8 mouse cellular contexts compared by ENCODE assay signal in the genomic region with DNA sequence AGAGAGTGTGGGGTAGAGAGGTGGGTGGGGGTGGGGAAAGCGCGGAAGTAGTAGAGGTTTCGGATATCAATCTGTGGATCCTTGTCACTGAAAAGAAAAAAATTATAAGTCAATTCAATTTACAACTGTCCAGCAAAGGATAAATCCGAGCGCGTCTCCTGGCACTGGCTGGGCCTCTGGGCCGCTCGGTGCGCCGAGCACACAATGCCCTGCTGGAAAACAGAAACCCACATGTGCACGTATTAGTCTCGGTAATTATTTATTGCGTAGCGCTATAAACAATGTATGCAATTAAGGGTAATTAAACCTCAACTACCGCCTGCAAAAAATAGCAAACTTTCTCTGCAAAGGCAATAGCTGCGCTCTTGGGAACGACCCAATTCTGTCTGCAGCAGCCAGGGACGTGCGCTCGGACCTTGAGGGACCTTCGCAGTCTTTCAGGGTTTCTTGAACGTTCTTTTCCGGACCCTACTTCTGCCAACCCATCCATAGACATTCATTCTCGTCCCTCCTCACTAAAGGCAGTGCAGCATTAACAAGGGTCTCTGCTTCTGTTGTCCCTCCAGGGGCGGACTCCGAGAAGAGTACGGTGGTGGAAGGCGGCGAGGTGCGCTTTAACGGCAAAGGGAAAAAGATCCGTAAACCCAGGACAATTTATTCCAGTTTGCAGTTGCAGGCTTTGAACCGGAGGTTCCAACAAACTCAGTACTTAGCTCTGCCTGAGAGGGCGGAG. TPM values are rescaled to one million over a fixed set of nuclear protein-coding genes. Genes with fewer than 3 reads are reported as not detected.
DNase-seq lines count a peak whose midpoint lies in the region; ATAC-seq and TF ChIP-seq lines count a peak whose summit lies in the region.

No protein-coding gene starts in this region.

- H3K9ac ChIP-seq in heart, embryonic 11.5 days (ENCODE audit: low read depth, low read length): no peak overlapping the region
- no peak overlapping the region for H3K9ac ChIP-seq in ES-Bruce4 (ENCODE audit: low read depth, poor library complexity, severe bottlenecking)
- peak overlapping the region; percentile 76 for H3K9ac ChIP-seq in forebrain, embryonic 11.5 days (ENCODE audit: low read length)
- H3K9ac ChIP-seq in liver, embryonic 12.5 days: no peak overlapping the region

- ATAC-seq in heart, embryonic 11.5 days (replicated peaks; ENCODE audit: insufficient number of reproducible peaks, low FRiP score, low TSS enrichment): no peak
- ATAC-seq in forebrain, embryonic 11.5 days (replicated peaks; ENCODE audit: low FRiP score): no peak
- ATAC-seq in liver, embryonic 12.5 days: no peak

- WGBS in heart, embryonic 11.5 days (ENCODE audit: insufficient replicate concordance): 2% methylated on average over 34 of the region's 34 CpGs
- WGBS in forebrain, embryonic 11.5 days: under 1% methylated on average over 34 of the region's 34 CpGs
- WGBS in liver, embryonic 12.5 days (ENCODE audit: insufficient replicate concordance): 2% methylated on average over 34 of the region's 34 CpGs

- no peak overlapping the region for H3K27ac ChIP-seq in heart, embryonic 11.5 days (ENCODE audit: low read depth, low read length)
- no peak overlapping the region for H3K27ac ChIP-seq in ES-Bruce4 (ENCODE audit: insufficient read depth, low read length)
- H3K27ac ChIP-seq in forebrain, embryonic 11.5 days (ENCODE audit: low read depth, low read length): peak overlapping the region; percentile 87
- no peak overlapping the region for H3K27ac ChIP-seq in liver, embryonic 12.5 days

- peak overlapping the region; percentile 55 for H3K4me3 ChIP-seq in heart, embryonic 11.5 days (ENCODE audit: low read depth, low read length)
- peak overlapping the region; percentile 79 for H3K4me3 ChIP-seq in ES-Bruce4 (ENCODE audit: low read depth, low read length)
- H3K4me3 ChIP-seq in forebrain, embryonic 11.5 days (ENCODE audit: low read depth, low read length): peak overlapping the region; percentile 48
- peak overlapping the region; percentile 60 for H3K4me3 ChIP-seq in liver, embryonic 12.5 days

- no peak for TF ChIP-seq POLR2A in ES-Bruce4 (IDR thresholded peaks at IDR 0.05; ENCODE audit: insufficient read depth, low read length)

- H3K36me3 ChIP-seq in heart, embryonic 11.5 days (ENCODE audit: control insufficient read depth, insufficient read depth, low read length): no peaks in the 10 kb centered on the region
- no peaks in the 10 kb centered on the region for H3K36me3 ChIP-seq in ES-Bruce4 (ENCODE audit: control insufficient read depth, insufficient read depth, low read length, poor library complexity, severe bottlenecking)
- H3K36me3 ChIP-seq in forebrain, embryonic 11.5 days (ENCODE audit: control insufficient read depth, insufficient read depth, low read length): no peaks in the 10 kb centered on the region
- no peaks in the 10 kb centered on the region for H3K36me3 ChIP-seq in liver, embryonic 12.5 days

- TF ChIP-seq CTCF in ES-Bruce4 (IDR thresholded peaks at IDR 0.05; ENCODE audit: low read depth, low read length): no peak

- DNase-seq in heart, postnatal 4 days: no peak
- no peak for DNase-seq in forebrain, embryonic 11.5 days (ENCODE audit: low spot score)
- no peak for DNase-seq in adrenal gland, adult 18-20 months (ENCODE audit: low spot score in 2 of 2)
- DNase-seq in frontal cortex, postnatal 36 days (ENCODE audit: low spot score in 2 of 2): no peak
- no peak for DNase-seq in left cerebral cortex, adult 9 months (ENCODE audit: low spot score in 2 of 2)

- H3K4me1 ChIP-seq in heart, embryonic 11.5 days (ENCODE audit: control insufficient read depth, insufficient read depth, low read length): peaks cover 16% of the 10 kb centered on the region
- no peaks in the 10 kb centered on the region for H3K4me1 ChIP-seq in ES-Bruce4 (ENCODE audit: control insufficient read depth, insufficient read depth, low read length)
- peaks cover 10% of the 10 kb centered on the region; the same call in 1 of the 2 replicates for H3K4me1 ChIP-seq in forebrain, embryonic 11.5 days (replicated peaks; ENCODE audit: control insufficient read depth, insufficient read depth, low read length)
- peaks cover 35% of the 10 kb centered on the region for H3K4me1 ChIP-seq in liver, embryonic 12.5 days

- no peak for TF ChIP-seq EP300 in ES-Bruce4 (IDR thresholded peaks at IDR 0.05; ENCODE audit: insufficient read depth, low read depth, low read length)

- H3K9me3 ChIP-seq in heart, embryonic 11.5 days (replicated peaks; ENCODE audit: control insufficient read depth, low read length): no peaks in the 10 kb centered on the region
- no peaks in the 10 kb centered on the region for H3K9me3 ChIP-seq in ES-Bruce4 (replicated peaks; ENCODE audit: control insufficient read depth, insufficient read depth, low read length, poor library complexity, severe bottlenecking)
- H3K9me3 ChIP-seq in forebrain, embryonic 11.5 days (ENCODE audit: control insufficient read depth, low read length): no peaks in the 10 kb centered on the region
- H3K9me3 ChIP-seq in liver, embryonic 12.5 days (replicated peaks): no peaks in the 10 kb centered on the region

- H3K4me2 ChIP-seq in heart, embryonic 11.5 days: peak overlapping the region; percentile 96
- H3K4me2 ChIP-seq in forebrain, embryonic 11.5 days (ENCODE audit: low read depth, low read length, severe bottlenecking): peak overlapping the region; percentile 81
- H3K4me2 ChIP-seq in liver, embryonic 12.5 days: peak overlapping the region; percentile 95

- H3K27me3 ChIP-seq in heart, embryonic 11.5 days (ENCODE audit: control insufficient read depth, insufficient read depth, low read length): peaks cover 94% of the 10 kb centered on the region
- H3K27me3 ChIP-seq in ES-Bruce4 (ENCODE audit: control insufficient read depth, insufficient read depth, low read length, poor library complexity, severe bottlenecking): peaks cover 36% of the 10 kb centered on the region
- H3K27me3 ChIP-seq in forebrain, embryonic 11.5 days (ENCODE audit: control insufficient read depth, insufficient read depth, low read length): peaks cover 91% of the 10 kb centered on the region
- peaks cover 99% of the 10 kb centered on the region for H3K27me3 ChIP-seq in liver, embryonic 12.5 days (replicated peaks)

RNA-seq across cellular contexts. Expression of a gene that starts 2.6 kb away (rescaled TPM):
- polyA plus RNA-seq in heart, embryonic 11.5 days (2014; fragmentation: Nextera tagmentation; extraction: Ambion mirVana): 1.0 and 2.1 TPM in 2 replicates
- total RNA-seq in heart, postnatal 4 days (2021): under 1 TPM; 0.14 to 0.43 TPM
- polyA plus RNA-seq in ES-Bruce4 (2011; ENCODE audit: insufficient read depth, insufficient read length, low read depth, missing spikeins): not detected in 2 replicates
- 118 and 133 TPM in 2 replicates for polyA plus RNA-seq in forebrain, embryonic 11.5 days (2014; fragmentation: Nextera tagmentation; extraction: Ambion mirVana)
- 0.19 and 0.23 TPM in 2 replicates for polyA plus RNA-seq in liver, embryonic 12.5 days (2016; fragmentation: Nextera tagmentation; extraction: Ambion mirVana)
- under 1 TPM; 0.17 to 0.29 TPM for total RNA-seq in adrenal gland, adult 18-20 months (2021)

RNA-seq across cellular contexts. Expression of a gene that starts 16.0 kb away (rescaled TPM):
- polyA plus RNA-seq in heart, embryonic 11.5 days (2014; fragmentation: Nextera tagmentation; extraction: Ambion mirVana): 0.65 and 1.3 TPM in 2 replicates
- total RNA-seq in heart, postnatal 4 days (2021): under 1 TPM in 1 of 2 experiments, not detected in 1; 0.11 TPM
- not detected in 2 replicates for polyA plus RNA-seq in ES-Bruce4 (2011; ENCODE audit: insufficient read depth, insufficient read length, low read depth, missing spikeins)
- polyA plus RNA-seq in forebrain, embryonic 11.5 days (2014; fragmentation: Nextera tagmentation; extraction: Ambion mirVana): 66.7 and 67.8 TPM in 2 replicates
- 0.08 and 0.12 TPM in 2 replicates for polyA plus RNA-seq in liver, embryonic 12.5 days (2016; fragmentation: Nextera tagmentation; extraction: Ambion mirVana)
- under 1 TPM; 0.50 to 0.54 TPM for total RNA-seq in adrenal gland, adult 18-20 months (2021)

Comparison
In these comparisons a context has a peak if more than half of its experiments do, and no peak if none do; other contexts are left out.
1. RNA of a gene that starts 2.6 kb away (polyA plus RNA-seq): 118 to 133 TPM in forebrain, embryonic 11.5 days; 1.0 to 2.1 TPM in heart, embryonic 11.5 days, 0.19 to 0.23 TPM in liver, embryonic 12.5 days and not detected in ES-Bruce4; every median in the first group is over 10 times any median in the second.
2. RNA of a gene that starts 16.0 kb away (polyA plus RNA-seq): 66.7 to 67.8 TPM in forebrain, embryonic 11.5 days; 0.65 to 1.3 TPM in heart, embryonic 11.5 days, 0.08 to 0.12 TPM in liver, embryonic 12.5 days and not detected in ES-Bruce4; every median in the first group is over 10 times any median in the second.
3. Peak in every context shown above with its lines, with median percentiles within 50 percentile points of each other: H3K4me2 ChIP-seq and H3K4me3 ChIP-seq.